Mouse (Mus musculus) stomach, embryonic 16.5 days (tissue): ENCODE results near the gene Tmem126b. TPM values are rescaled to one million over a fixed set of nuclear protein-coding genes. Genes with fewer than 3 reads are reported as not detected.
A peak's percentile ranks its signal among the peaks of the same experiment; 100 is the strongest.

Experiments
- ATAC-seq: fragments of 200-750 bp; cut with Nextera tagmentation; 2 replicates; pipeline ENCODE4 v1.8.0; 2017; ENCODE audit warnings: moderate number of reproducible peaks, moderate TSS enrichment; ENCODE audit not compliant: insufficient read depth, low FRiP score
- H3K27ac ChIP-seq: fragments of 300-500 bp; sonication (generic); 2 replicates; pipeline ENCODE4 v1.5.1; 2014; ENCODE audit warnings: low read length
- H3K27me3 ChIP-seq: fragments of 300-500 bp; sonication (generic); 2 replicates; pipeline ENCODE4 v1.6.1; 2014; ENCODE audit warnings: low read length, control low read depth, mixed read lengths; ENCODE audit not compliant: control insufficient read depth, insufficient read depth
- H3K36me3 ChIP-seq: fragments of 300-500 bp; sonication (generic); 2 replicates; pipeline ENCODE4 v1.6.1; 2014; ENCODE audit warnings: low read length; ENCODE audit not compliant: control insufficient read depth, insufficient read depth
- H3K4me1 ChIP-seq: fragments of 300-500 bp; sonication (generic); 2 replicates; pipeline ENCODE4 v1.6.1; 2014; ENCODE audit warnings: low read length, control low read depth, mixed read lengths; ENCODE audit not compliant: control insufficient read depth, insufficient read depth
- H3K4me2 ChIP-seq: fragments of 300-500 bp; sonication (generic); 2 replicates; pipeline ENCODE4 v1.6.1; 2014; ENCODE audit warnings: low read depth, low read length, mixed read lengths
- H3K4me3 ChIP-seq: fragments of 300-500 bp; sonication (generic); replicated peaks from 2 replicates; pipeline ENCODE4 v1.5.1; 2014; ENCODE audit warnings: mild to moderate bottlenecking, low read length
- H3K9ac ChIP-seq: fragments of 300-500 bp; sonication (generic); 2 replicates; pipeline ENCODE4 v1.6.1; 2014; ENCODE audit warnings: low read length
- H3K9me3 ChIP-seq: fragments of 300-500 bp; sonication (generic); replicated peaks from 2 replicates; pipeline ENCODE4 v1.6.1; 2016; ENCODE audit warnings: low read length, control low read depth; ENCODE audit not compliant: control insufficient read depth
- WGBS: fragments of 180-500 bp; shearing (Covaris S2); extraction: QIAGEN DNeasy Blood & Tissue Kit; methylation state at CpG from one replicate; pipeline ENCODE4 v1.1.7; 2014; 5-methylcytosine and 5-hydroxymethylcytosine counted together
- polyA plus RNA-seq: library from polyadenylated mRNA; unstranded; fragments of >200 nt; fragmentation: Nextera tagmentation; extraction: Ambion mirVana; gene quantifications from 2 replicates; pipeline ENCODE4 v1.2.1, GENCODE M21; 2015

Gene Tmem126b
- polyA plus RNA-seq, 1 experiment from 2014 or later = 32.9 TPM

- WGBS = 9% methylated on average over 10 of the region's 10 CpGs
- Histone ChIP-seq H3K9me3 (no peaks in the 10 kb centered on the region), H3K27me3 (no peaks in the 10 kb centered on the region), H3K4me1 (peaks cover 8% of the 10 kb centered on the region; the same call in 1 of the 2 replicates), H3K9ac (peak overlapping the region; percentile 79), H3K36me3 (0 out of 2 replicates have a peak, but pooled peaks cover 3% of the 10 kb centered on the region), H3K4me3 (peak overlapping the region; percentile 66), H3K27ac (peak overlapping the region; percentile 87), H3K4me2 (peak overlapping the region; percentile 56)
- peak; percentile 53; the same call in 1 of the 2 replicates for ATAC-seq
Measured at GRCm38 (mm10) chr7:90457517-90457916, 18.3 kb downstream of the Tmem126b start.

DNA sequence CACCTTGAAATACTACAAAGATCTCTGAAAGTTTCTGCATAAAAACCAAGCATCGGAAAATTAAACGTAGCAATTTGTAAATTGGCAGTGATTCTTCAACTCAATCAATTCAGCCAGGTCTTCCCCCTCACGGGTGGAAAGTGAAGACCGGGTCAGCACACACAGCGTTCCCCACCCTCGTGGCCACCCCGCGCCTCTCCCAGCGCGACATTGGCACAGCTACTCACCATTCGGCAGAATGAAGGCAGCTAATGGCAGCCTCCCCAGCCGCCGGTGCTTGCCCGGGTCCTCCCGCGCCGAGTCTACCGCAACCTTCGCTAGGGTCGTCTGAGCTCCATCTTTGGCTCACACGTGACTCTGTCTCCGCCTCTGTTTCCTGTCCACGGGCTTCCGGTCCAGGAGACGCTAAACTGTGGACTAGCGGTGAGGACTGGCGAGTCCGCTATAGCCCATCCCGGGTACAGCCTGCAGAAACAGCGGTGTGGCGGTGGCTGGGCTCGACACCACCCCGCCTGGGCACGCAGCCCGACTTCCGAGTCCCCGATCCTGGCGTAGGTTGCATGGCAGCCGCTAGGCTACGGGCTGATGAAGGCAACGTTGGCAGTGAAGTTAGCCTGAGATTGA lies 18.8 kb downstream of the Tmem126b start, which contains the start of gene Tmem126a:
Gene Tmem126a (minus strand): TSS at position 385 of the 624 bp plus-strand sequence.
- H3K9me3 ChIP-seq = no peaks in the 10 kb centered on the region
- H3K4me1 ChIP-seq = peaks cover 8% of the 10 kb centered on the region; the same call in 1 of the 2 replicates
- H3K36me3 ChIP-seq = 0 out of 2 replicates have a peak, but pooled peaks cover 3% of the 10 kb centered on the region
- WGBS = under 1% methylated on average over 41 of the region's 41 CpGs
- H3K4me3 ChIP-seq = peak within 1 kb of the TSS; percentile 66
- H3K4me2 ChIP-seq = peak within 1 kb of the TSS; percentile 56
- H3K9ac ChIP-seq = peak within 1 kb of the TSS; percentile 79
- no peaks in the 10 kb centered on the region for H3K27me3 ChIP-seq
- peak; percentile 96 for ATAC-seq
- H3K27ac ChIP-seq = peak within 1 kb of the TSS; percentile 87

DNA sequence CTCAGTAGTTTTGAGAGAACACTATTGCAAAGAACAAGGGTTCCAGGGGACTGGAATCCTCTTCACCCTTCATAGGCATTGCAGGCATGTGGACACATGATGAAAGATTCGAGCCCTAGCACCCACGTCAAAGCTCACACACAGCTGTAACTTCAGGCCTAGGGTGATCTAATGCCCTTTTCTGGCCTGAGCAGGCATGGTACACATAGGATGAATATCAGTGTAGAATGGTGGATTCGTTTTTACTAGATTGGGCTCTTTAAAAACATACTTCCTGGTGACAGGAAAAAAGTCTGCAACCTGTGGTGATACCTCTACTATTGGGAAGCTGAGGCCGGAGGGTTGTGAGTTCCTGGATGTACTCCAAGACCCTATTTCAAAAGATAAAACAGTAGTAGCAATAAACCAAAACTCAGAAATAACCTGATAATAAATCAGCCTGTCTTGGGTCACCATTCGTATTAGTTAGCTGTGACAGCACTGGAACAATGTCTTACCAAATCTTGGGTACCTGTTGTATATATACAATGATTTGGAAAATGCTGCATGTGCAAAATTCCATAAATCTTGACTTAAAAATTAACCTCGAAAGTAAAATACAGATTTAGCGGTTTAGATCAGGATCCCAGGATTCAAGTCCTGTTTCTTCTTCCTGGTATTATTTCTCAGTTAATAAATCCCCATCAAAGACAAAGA lies 19.5 kb downstream of the Tmem126b start:
- WGBS = 16% methylated on average over 7 of the region's 7 CpGs
- Histone ChIP-seq H3K4me3 (peak overlapping the region; percentile 66), H3K4me2 (peak overlapping the region; percentile 56), H3K36me3 (0 out of 2 replicates have a peak, but pooled peaks cover 3% of the 10 kb centered on the region), H3K27ac (0 out of 2 replicates have a peak overlapping the region, but pooled peaks have one; percentile 5), H3K4me1 (peaks cover 8% of the 10 kb centered on the region; the same call in 1 of the 2 replicates), H3K9ac (peak overlapping the region; percentile 79), H3K9me3 (no peaks in the 10 kb centered on the region), H3K27me3 (no peaks in the 10 kb centered on the region)
- ATAC-seq = no peak

DNA sequence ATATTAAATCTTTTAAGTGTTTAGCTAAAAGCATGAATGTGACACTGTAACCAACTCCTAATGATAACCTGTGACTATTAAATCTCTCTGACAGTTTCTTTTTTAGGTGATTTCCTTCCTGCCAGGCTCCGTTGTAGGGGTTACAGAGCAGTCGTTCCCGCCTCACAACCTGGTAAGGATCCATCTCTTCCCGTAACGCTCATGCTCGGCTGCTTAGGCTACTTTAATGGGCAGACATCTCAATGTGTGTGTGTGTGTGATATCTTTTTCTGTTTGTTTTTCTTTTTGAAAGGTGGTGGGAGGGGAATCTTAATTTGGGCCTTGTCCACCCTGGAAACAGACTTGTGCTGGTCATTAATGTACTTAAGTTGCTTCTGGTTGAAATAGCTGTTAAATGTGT lies 31.6 kb downstream of the Tmem126b start:
- no peak overlapping the region for H3K27ac ChIP-seq
- peak overlapping the region; percentile 99 for H3K4me3 ChIP-seq
- ATAC-seq = no peak

DNA sequence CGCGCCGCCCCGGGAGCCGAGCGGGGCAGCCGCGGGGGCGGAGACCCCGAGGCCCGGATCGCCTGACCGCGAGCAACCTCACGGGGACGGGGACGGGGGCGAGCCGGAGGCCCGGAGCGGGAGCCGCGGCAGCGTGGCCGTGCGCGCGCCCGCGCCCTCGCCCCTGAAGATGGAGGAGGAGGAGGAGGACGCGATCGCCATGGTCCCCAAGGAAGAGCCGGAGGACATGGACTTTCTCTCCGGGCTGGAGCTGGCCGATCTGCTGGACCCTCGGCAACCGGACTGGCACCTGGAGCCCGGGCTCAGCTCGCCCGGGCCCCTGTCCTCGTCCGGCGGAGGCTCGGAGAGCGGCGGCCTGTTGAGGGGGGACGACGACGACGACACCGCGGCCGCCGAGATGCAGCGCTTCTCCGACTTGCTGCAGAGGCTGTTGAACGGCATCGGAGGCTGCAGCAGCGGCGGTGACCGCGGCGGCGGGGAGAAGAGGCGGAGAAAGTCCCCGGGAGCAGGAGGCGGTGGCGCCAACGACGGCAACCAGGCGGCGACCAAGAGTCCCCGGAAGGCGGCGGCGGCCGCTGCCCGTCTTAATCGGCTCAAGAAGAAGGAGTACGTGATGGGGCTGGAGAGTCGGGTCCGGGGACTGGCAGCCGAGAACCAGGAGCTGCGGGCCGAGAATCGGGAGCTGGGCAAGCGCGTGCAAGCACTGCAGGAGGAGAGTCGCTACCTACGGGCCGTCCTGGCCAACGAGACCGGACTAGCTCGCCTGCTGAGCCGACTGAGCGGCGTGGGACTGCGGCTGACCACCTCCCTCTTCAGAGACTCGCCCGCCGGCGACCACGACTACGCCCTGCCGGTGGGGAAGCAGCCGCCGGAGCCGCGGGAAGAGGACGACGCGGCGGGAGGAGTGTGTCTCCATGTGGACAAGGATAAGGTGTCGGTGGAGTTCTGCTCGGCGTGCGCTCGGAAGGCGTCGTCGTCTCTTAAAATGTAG lies 32.4 kb downstream of the Tmem126b start:
- H3K36me3 ChIP-seq = no peaks in the 10 kb centered on the region; the same call in 1 of the 2 replicates
- no peaks in the 10 kb centered on the region for H3K9me3 ChIP-seq
- no peaks in the 10 kb centered on the region for H3K4me1 ChIP-seq
- H3K27me3 ChIP-seq = no peaks in the 10 kb centered on the region
- peak overlapping the region; percentile 97 for H3K27ac ChIP-seq
- H3K9ac ChIP-seq = peak overlapping the region; percentile 100
- H3K4me3 ChIP-seq = peak overlapping the region; percentile 99
- peak; percentile 67 for ATAC-seq
- H3K4me2 ChIP-seq = peak overlapping the region; percentile 76
- under 1% methylated on average over 119 of the region's 123 CpGs for WGBS

More for the DNA sequence above, 31.6 kb downstream of the Tmem126b start:
- Histone ChIP-seq H3K4me2 (peak overlapping the region; percentile 76), H3K27me3 (no peaks in the 10 kb centered on the region), H3K36me3 (no peaks in the 10 kb centered on the region; the same call in 1 of the 2 replicates), H3K9me3 (no peaks in the 10 kb centered on the region), H3K4me1 (no peaks in the 10 kb centered on the region), H3K9ac (peak overlapping the region; percentile 100)
- WGBS = under 1% methylated on average over 6 of the region's 6 CpGs

DNA sequence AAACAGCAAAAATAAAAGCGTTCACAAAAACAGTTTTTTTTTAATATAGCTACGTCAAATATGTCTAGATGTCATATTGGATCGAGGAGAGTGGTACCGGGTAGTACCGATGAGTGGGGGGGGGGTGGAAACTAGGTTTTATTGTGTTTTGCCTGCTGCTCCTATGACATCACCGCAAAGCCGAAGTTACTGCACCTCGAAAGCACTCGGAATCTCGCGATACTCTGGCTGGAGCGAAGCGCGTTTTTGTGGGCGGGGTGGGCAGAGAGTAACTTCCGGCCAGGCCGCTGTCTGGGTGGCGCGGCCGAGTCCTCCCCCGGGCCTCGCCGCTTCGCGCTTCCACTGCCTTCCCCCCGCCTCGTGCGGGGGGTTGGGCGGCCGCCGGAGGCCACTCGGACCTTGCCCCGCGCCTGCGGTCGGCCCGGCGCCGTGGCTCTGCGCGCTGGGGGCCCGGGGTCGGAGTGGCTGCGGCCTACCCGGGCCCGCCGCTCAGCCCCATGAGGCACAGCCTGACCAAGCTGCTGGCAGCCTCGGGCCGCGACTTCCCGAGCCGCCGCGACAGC lies 33.2 kb downstream of the Tmem126b start, which contains the start of gene Crebzf:
Gene Crebzf (plus strand): TSS at position 212 of the 563 bp plus-strand sequence.
- Histone ChIP-seq H3K36me3 (no peaks in the 10 kb centered on the region), H3K27ac (peak within 1 kb of the TSS; percentile 97), H3K4me2 (peak within 1 kb of the TSS; percentile 76), H3K27me3 (no peaks in the 10 kb centered on the region), H3K9ac (peak within 1 kb of the TSS; percentile 100), H3K9me3 (no peaks in the 10 kb centered on the region), H3K4me3 (peak within 1 kb of the TSS; percentile 99), H3K4me1 (no peaks in the 10 kb centered on the region)
- ATAC-seq = peak; percentile 96
- WGBS = under 1% methylated on average over 51 of the region's 54 CpGs

GRCm38 (mm10) chr7:90442070-90442469 lies 33.7 kb downstream of the Tmem126b start:
- H3K4me2 ChIP-seq = peak overlapping the region; percentile 65
- 11% methylated on average over 4 of the region's 4 CpGs for WGBS
- no peaks in the 10 kb centered on the region for H3K4me1 ChIP-seq
- H3K4me3 ChIP-seq = peak overlapping the region; percentile 99
- no peak for ATAC-seq
- H3K36me3 ChIP-seq = no peaks in the 10 kb centered on the region
- peak overlapping the region; percentile 100 for H3K9ac ChIP-seq
- peak overlapping the region; percentile 97 for H3K27ac ChIP-seq
- no peaks in the 10 kb centered on the region for H3K9me3 ChIP-seq
- H3K27me3 ChIP-seq = no peaks in the 10 kb centered on the region

- Histone ChIP-seq H3K4me3 (no peak overlapping the region), H3K36me3 (no peaks in the 10 kb centered on the region), H3K4me2 (no peak overlapping the region), H3K9me3 (no peaks in the 10 kb centered on the region), H3K27me3 (no peaks in the 10 kb centered on the region), H3K27ac (no peak overlapping the region), H3K9ac (no peak overlapping the region), H3K4me1 (no peaks in the 10 kb centered on the region)
- no peak for ATAC-seq
- 82% methylated on average over 4 of the region's 4 CpGs for WGBS
Measured at GRCm38 (mm10) chr7:90440044-90440443, 35.8 kb downstream of the Tmem126b start.
